Comparison of ENCODE assay signal across 13 mouse cellular contexts in the genomic region with DNA sequence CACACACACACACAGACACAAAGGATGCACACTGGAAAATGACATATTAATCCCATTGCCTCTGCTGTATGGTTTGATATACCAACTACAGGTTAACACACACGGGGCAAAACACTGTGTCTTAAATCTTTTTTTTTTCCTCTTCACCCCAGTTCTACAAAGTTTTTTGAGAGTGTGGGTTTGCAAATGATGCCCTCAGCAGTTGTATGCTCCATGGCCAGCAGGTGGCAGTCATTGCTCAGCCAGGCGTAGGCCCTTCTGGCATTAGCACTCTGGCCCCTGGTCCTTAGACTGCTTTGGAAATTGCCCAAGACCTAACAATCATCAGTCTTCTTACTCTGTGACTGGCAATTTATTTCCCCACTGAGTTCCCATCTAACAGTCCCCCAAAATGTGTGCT. TPM values are rescaled to one million over a fixed set of nuclear protein-coding genes. Genes with fewer than 3 reads are reported as not detected.
DNase-seq lines count a peak whose midpoint lies in the region; ATAC-seq and TF ChIP-seq lines count a peak whose summit lies in the region.
"Not testable (repeated sequence)": the region's sequence is repeated elsewhere in the genome, so short reads cannot be mapped to it uniquely, and the experiment has no call there.
"Had no signal": no experiment of that assay in that cellular context is flagged by ENCODE, and none has a peak within 500 bp of the region (broad histone marks: within the 10 kb centered on the region; RNA-seq: fewer than 3 reads in every experiment).

No protein-coding gene starts in this region.

- H3K27ac ChIP-seq in layer of hippocampus, adult 2 months: not testable (repeated sequence)

- TF ChIP-seq CTCF in layer of hippocampus, adult 2 months (conservative IDR thresholded peaks at IDR 0.05): peak; percentile 63

- DNase-seq in cerebellum, postnatal 14 days: peak; percentile 38 to 80
- peak; percentile 23 for DNase-seq in gastrocnemius, postnatal 10 days
- DNase-seq in induced T-regulatory cell, adult 2 months (ENCODE audit: low read depth): peak; percentile 65
- peak; percentile 5 to 20 for DNase-seq in layer of hippocampus, adult 2 months (ENCODE audit: low spot score in 2 of 2)
- DNase-seq in lung, adult 18-20 months: peak; percentile 6 to 69
- DNase-seq in ovary, adult 18-20 months (ENCODE audit: low spot score): peak; percentile 31
- peak; percentile 6 to 7 for DNase-seq in thymus, postnatal 10 days (ENCODE audit: low spot score in 2 of 2)

- H3K4me3 ChIP-seq in layer of hippocampus, adult 2 months: not testable (repeated sequence)

- ATAC-seq in activated CD4-positive, CD25-positive, alpha-beta regulatory T cell, adult 4 months: peak; percentile 92

RNA-seq across cellular contexts. Expression of gene H2al1k, which starts 17.4 kb away (rescaled TPM):
- not detected for polyA plus RNA-seq in activated CD4-positive, CD25-positive, alpha-beta regulatory T cell, adult 4 months (2017; shearing (Covaris generic))
- total RNA-seq in gastrocnemius, postnatal 10 days (2021): not detected
- total RNA-seq in layer of hippocampus, adult 2 months (2021): not detected
- total RNA-seq: liver, adult 2 months had no signal
- polyA plus RNA-seq: forebrain, embryonic 10.5 days; heart, embryonic 11.5 days; midbrain, embryonic 16.5 days had no signal

RNA-seq across cellular contexts. Expression of gene H2al1m, which starts 49.5 kb away (rescaled TPM):
- polyA plus RNA-seq in activated CD4-positive, CD25-positive, alpha-beta regulatory T cell, adult 4 months (2017; shearing (Covaris generic)): under 1 TPM in 1 of 2 experiments, not detected in 1; 0.89 TPM
- not detected for total RNA-seq in gastrocnemius, postnatal 10 days (2021)
- total RNA-seq in layer of hippocampus, adult 2 months (2021): not detected
- polyA plus RNA-seq: forebrain, embryonic 10.5 days; kidney, embryonic 15.5 days; liver, adult 2 months; midbrain, embryonic 16.5 days had no signal

Comparison
In these comparisons a context has a peak if more than half of its experiments do, and no peak if none do; other contexts are left out.
1. DNase-seq: peak in every context shown above with its lines; median percentile 65 in induced T-regulatory cell, adult 2 months; 59 in cerebellum, postnatal 14 days; 38 in lung, adult 18-20 months; 31 in ovary, adult 18-20 months; 23 in gastrocnemius, postnatal 10 days; 12 in layer of hippocampus, adult 2 months; 6 in thymus, postnatal 10 days.